Mouse (Mus musculus): ENCODE data around the gene Lrrc74b. TPM values are rescaled to one million over a fixed set of nuclear protein-coding genes. Genes with fewer than 3 reads are reported as not detected.

The Lrrc74b gene
- total and polyA plus RNA-seq, 2 experiments from 2014 or later, result 3.5 to 4.1 TPM

- Histone ChIP-seq H3K4me3 (ENCODE audit: low read depth, low read length) (no peak overlapping the region), H3K4me1 (ENCODE audit: insufficient read depth) (no peaks in the 10 kb centered on the region), H3K27me3 (ENCODE audit: insufficient read depth, low read length) (no peaks in the 10 kb centered on the region), H3K27ac (ENCODE audit: low read depth, low read length) (no peak overlapping the region), H3K9ac (no peak overlapping the region), H3K4me2 (ENCODE audit: low read depth) (no peak overlapping the region), H3K9me3 (ENCODE audit: low read length) (no peaks in the 10 kb centered on the region), H3K36me3 (ENCODE audit: insufficient read depth) (no peaks in the 10 kb centered on the region)
- DNase-seq (no peak), ATAC-seq (no peak)
- TF ChIP-seq CTCF (IDR thresholded peaks at IDR 0.05; ENCODE audit: low read depth), result no peak
- WGBS, result 90% methylated on average over 7 of the region's 7 CpGs
Observed at GRCm38 (mm10) chr16:17552837-17553236, 8.2 kb downstream of the Lrrc74b start.

GRCm38 (mm10) chr16:17542632-17543031, 18.4 kb downstream of the Lrrc74b start:
- no peak overlapping the region for H3K4me3 ChIP-seq (ENCODE audit: low read depth, low read length)
- WGBS, result 80% methylated on average over 2 of the region's 2 CpGs
- no peak for DNase-seq

GRCm38 (mm10) chr16:17536584-17536983, 24.5 kb downstream of the Lrrc74b start:
- no peak for TF ChIP-seq CTCF (IDR thresholded peaks at IDR 0.05; ENCODE audit: low read depth)
- Histone ChIP-seq H3K4me2 (ENCODE audit: low read depth) (no peak overlapping the region), H3K27ac (ENCODE audit: low read depth, low read length) (no peak overlapping the region), H3K4me1 (ENCODE audit: insufficient read depth) (peaks cover 5% of the 10 kb centered on the region), H3K36me3 (ENCODE audit: insufficient read depth) (no peaks in the 10 kb centered on the region), H3K4me3 (ENCODE audit: low read depth, low read length) (no peak overlapping the region), H3K27me3 (ENCODE audit: insufficient read depth, low read length) (no peaks in the 10 kb centered on the region; the same call in 1 of the 2 replicates), H3K9ac (no peak overlapping the region), H3K9me3 (ENCODE audit: low read length) (no peaks in the 10 kb centered on the region)
- ATAC-seq (no peak), DNase-seq (no peak)
- 91% methylated on average over 3 of the region's 3 CpGs for WGBS

More at GRCm38 (mm10) chr16:17542632-17543031, 18.4 kb downstream of the Lrrc74b start:
- no peak for ATAC-seq
- Histone ChIP-seq H3K9ac (no peak overlapping the region), H3K4me1 (ENCODE audit: insufficient read depth) (no peaks in the 10 kb centered on the region), H3K36me3 (ENCODE audit: insufficient read depth) (no peaks in the 10 kb centered on the region), H3K27ac (ENCODE audit: low read depth, low read length) (no peak overlapping the region), H3K27me3 (ENCODE audit: insufficient read depth, low read length) (no peaks in the 10 kb centered on the region; the same call in 1 of the 2 replicates), H3K9me3 (ENCODE audit: low read length) (no peaks in the 10 kb centered on the region), H3K4me2 (ENCODE audit: low read depth) (no peak overlapping the region)
- no peak for TF ChIP-seq CTCF (IDR thresholded peaks at IDR 0.05; ENCODE audit: low read depth)

- ATAC-seq (no peak), DNase-seq (no peak)
- Histone ChIP-seq H3K36me3 (ENCODE audit: insufficient read depth) (peaks cover 13% of the 10 kb centered on the region), H3K4me2 (ENCODE audit: low read depth) (no peak overlapping the region), H3K9ac (no peak overlapping the region), H3K9me3 (ENCODE audit: low read length) (no peaks in the 10 kb centered on the region), H3K4me3 (ENCODE audit: low read depth, low read length) (no peak overlapping the region), H3K27me3 (ENCODE audit: insufficient read depth, low read length) (no peaks in the 10 kb centered on the region), H3K4me1 (ENCODE audit: insufficient read depth) (peaks cover 14% of the 10 kb centered on the region), H3K27ac (ENCODE audit: low read depth, low read length) (no peak overlapping the region)
- WGBS, result 79% methylated on average over 14 of the region's 14 CpGs
- TF ChIP-seq CTCF (IDR thresholded peaks at IDR 0.05; ENCODE audit: low read depth), result no peak
Observed at GRCm38 (mm10) chr16:17532676-17533329, 28.2 kb downstream of the Lrrc74b start.

- TF ChIP-seq CTCF (IDR thresholded peaks at IDR 0.05; ENCODE audit: low read depth), result peak; percentile 40
- H3K4me1 ChIP-seq (ENCODE audit: insufficient read depth), result peaks cover 14% of the 10 kb centered on the region
- H3K9me3 ChIP-seq (ENCODE audit: low read length), result no peaks in the 10 kb centered on the region
- H3K4me3 ChIP-seq (ENCODE audit: low read depth, low read length), result no peak overlapping the region
- no peak for ATAC-seq
- WGBS, result 68% methylated on average over 4 of the region's 4 CpGs
- H3K27me3 ChIP-seq (ENCODE audit: insufficient read depth, low read length), result no peaks in the 10 kb centered on the region
- H3K4me2 ChIP-seq (ENCODE audit: low read depth), result no peak overlapping the region
- H3K36me3 ChIP-seq (ENCODE audit: insufficient read depth), result peaks cover 18% of the 10 kb centered on the region
- H3K27ac ChIP-seq (ENCODE audit: low read depth, low read length), result no peak overlapping the region
- DNase-seq, result no peak
- no peak overlapping the region for H3K9ac ChIP-seq
Observed at GRCm38 (mm10) chr16:17532271-17532670, 28.8 kb downstream of the Lrrc74b start.

- 3% methylated on average over 67 of the region's 67 CpGs for WGBS
- ATAC-seq (peak; percentile 98), DNase-seq (peak; percentile 98)
- Histone ChIP-seq H3K27ac (ENCODE audit: low read depth, low read length) (peak within 1 kb of the TSS; percentile 100), H3K9ac (peak within 1 kb of the TSS; percentile 93), H3K36me3 (ENCODE audit: insufficient read depth) (peaks cover 33% of the 10 kb centered on the region), H3K9me3 (ENCODE audit: low read length) (no peaks in the 10 kb centered on the region), H3K4me1 (ENCODE audit: insufficient read depth) (peaks cover 14% of the 10 kb centered on the region), H3K4me2 (ENCODE audit: low read depth) (peak within 1 kb of the TSS; percentile 89), H3K27me3 (ENCODE audit: insufficient read depth, low read length) (no peaks in the 10 kb centered on the region), H3K4me3 (ENCODE audit: low read depth, low read length) (peak within 1 kb of the TSS; percentile 72)
- TF ChIP-seq CTCF (IDR thresholded peaks at IDR 0.05; ENCODE audit: low read depth), result no peak
Observed at GRCm38 (mm10) chr16:17530640-17531288, 30.3 kb downstream of the Lrrc74b start, which contains the start of gene Thap7. Gene Thap7 (minus strand): TSS chr16:17531136.

- 14% methylated on average over 17 of the region's 17 CpGs for WGBS
Observed at GRCm38 (mm10) chr16:17529981-17530586, 31.0 kb downstream of the Lrrc74b start.

More at GRCm38 (mm10) chr16:17529981-17530586, 31.0 kb downstream of the Lrrc74b start:
- ATAC-seq (no peak), DNase-seq (peak; percentile 10)
- Histone ChIP-seq H3K4me1 (ENCODE audit: insufficient read depth) (peaks cover 14% of the 10 kb centered on the region), H3K9me3 (ENCODE audit: low read length) (no peaks in the 10 kb centered on the region), H3K27ac (ENCODE audit: low read depth, low read length) (peak overlapping the region; percentile 100), H3K27me3 (ENCODE audit: insufficient read depth, low read length) (no peaks in the 10 kb centered on the region), H3K4me2 (ENCODE audit: low read depth) (peak overlapping the region; percentile 89), H3K36me3 (ENCODE audit: insufficient read depth) (peaks cover 40% of the 10 kb centered on the region), H3K9ac (peak overlapping the region; percentile 93), H3K4me3 (ENCODE audit: low read depth, low read length) (peak overlapping the region; percentile 72)
- TF ChIP-seq CTCF (IDR thresholded peaks at IDR 0.05; ENCODE audit: low read depth), result no peak
